ENCODE assay signal across 18 mouse cellular contexts in the genomic region with DNA sequence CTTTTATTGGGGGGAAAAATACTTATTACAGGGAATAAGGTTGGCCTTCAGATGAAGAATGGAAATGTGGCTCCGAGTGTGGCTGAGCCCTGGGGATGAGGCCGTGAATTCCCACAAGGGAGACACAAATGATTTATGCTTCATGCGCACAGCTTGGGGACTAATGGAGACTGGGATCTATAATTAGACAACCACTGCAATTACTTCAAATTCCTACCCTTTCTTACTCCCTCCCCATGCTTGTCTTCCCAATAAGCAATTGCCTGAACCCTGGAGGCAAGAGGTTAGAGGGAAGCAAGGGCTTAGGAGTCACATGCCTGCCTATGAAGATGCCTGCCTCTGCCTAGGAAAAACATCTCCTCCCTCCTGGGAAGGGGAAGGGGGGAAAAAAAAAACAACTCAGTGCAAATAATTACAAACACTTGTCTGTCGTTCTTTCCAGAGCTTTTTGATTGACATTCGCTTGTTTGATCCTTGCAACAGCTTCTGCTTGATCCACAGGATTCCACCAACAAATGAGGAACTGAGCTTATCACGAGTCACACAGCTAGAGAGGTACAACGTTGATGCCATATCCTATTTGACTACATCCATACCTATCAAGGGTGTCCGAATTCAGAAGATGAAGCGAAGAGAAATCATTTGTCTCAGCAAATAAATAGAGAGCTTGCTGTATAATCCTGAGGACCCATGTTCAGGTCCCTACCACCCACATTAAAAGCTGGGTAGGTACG.
DNase-seq lines count a peak whose midpoint lies in the region; ATAC-seq lines count a peak whose summit lies in the region.
"Had no signal": no experiment of that assay in that cellular context is flagged by ENCODE, and none has a peak within 500 bp of the region (broad histone marks: within the 10 kb centered on the region; RNA-seq: fewer than 3 reads in every experiment).

No protein-coding gene starts in this region.

- DNase-seq in kidney, postnatal 10 days: no peak
- peak; percentile 52 for DNase-seq in embryo, embryonic 11 days
- no peak for DNase-seq in adrenal gland, postnatal 36 days
- no peak for DNase-seq in left cerebral cortex, postnatal 25 days (ENCODE audit: low spot score in 2 of 2)
- DNase-seq: cerebellum, postnatal 14 days; gastrocnemius, adult 2 months; left cerebral cortex, postnatal 4 days; lung, adult 2 months; right cerebral cortex, postnatal 25 days had no signal

- 0 out of 2 replicates have a peak overlapping the region, but pooled peaks have one; percentile 13 for H3K4me2 ChIP-seq in kidney, embryonic 14.5 days (replicated peaks; ENCODE audit: low read depth, low read length)
- H3K4me2 ChIP-seq in forebrain, embryonic 15.5 days (replicated peaks): no peak overlapping the region
- no peak overlapping the region for H3K4me2 ChIP-seq in neural tube, embryonic 15.5 days
- H3K4me2 ChIP-seq: embryonic facial prominence, embryonic 12.5 days; liver, embryonic 11.5 days; midbrain, embryonic 12.5 days had no signal

- H3K4me1 ChIP-seq in kidney, embryonic 14.5 days (ENCODE audit: control insufficient read depth, insufficient read depth, low read length): peaks cover 40% of the 10 kb centered on the region
- H3K4me1 ChIP-seq in forebrain, embryonic 15.5 days: peaks cover 39% of the 10 kb centered on the region
- H3K4me1 ChIP-seq in neural tube, embryonic 15.5 days: peaks cover 40% of the 10 kb centered on the region

- H3K36me3 ChIP-seq in kidney, embryonic 14.5 days (ENCODE audit: control insufficient read depth, insufficient read depth, low read length): no peaks in the 10 kb centered on the region
- H3K36me3 ChIP-seq in forebrain, embryonic 15.5 days: no peaks in the 10 kb centered on the region
- no peaks in the 10 kb centered on the region for H3K36me3 ChIP-seq in neural tube, embryonic 15.5 days
- H3K36me3 ChIP-seq: embryonic facial prominence, embryonic 12.5 days; G1E; midbrain, embryonic 12.5 days had no signal

- ATAC-seq in kidney, embryonic 14.5 days (ENCODE audit: low FRiP score, low TSS enrichment): peak; percentile 3; the same call in 1 of the 2 replicates
- ATAC-seq in forebrain, embryonic 15.5 days (replicated peaks): 0 out of 2 replicates have a peak, but pooled peaks have one; percentile 17
- ATAC-seq in neural tube, embryonic 15.5 days (ENCODE audit: low FRiP score): no peak

- H3K9ac ChIP-seq in kidney, embryonic 14.5 days (ENCODE audit: low read depth, low read length): no peak overlapping the region
- H3K9ac ChIP-seq in forebrain, embryonic 15.5 days (replicated peaks): no peak overlapping the region; the same call in 1 of the 2 replicates
- no peak overlapping the region for H3K9ac ChIP-seq in neural tube, embryonic 15.5 days (replicated peaks)
- H3K9ac ChIP-seq: embryonic facial prominence, embryonic 12.5 days; midbrain, embryonic 12.5 days had no signal

- H3K9me3 ChIP-seq in kidney, embryonic 14.5 days (ENCODE audit: control insufficient read depth, low read length): no peaks in the 10 kb centered on the region
- H3K9me3 ChIP-seq in forebrain, embryonic 15.5 days: no peaks in the 10 kb centered on the region
- no peaks in the 10 kb centered on the region for H3K9me3 ChIP-seq in neural tube, embryonic 15.5 days (replicated peaks)
- H3K9me3 ChIP-seq: embryonic facial prominence, embryonic 12.5 days; midbrain, embryonic 12.5 days had no signal

- 40% methylated on average over 10 of the region's 10 CpGs for WGBS in kidney, embryonic 14.5 days
- WGBS in forebrain, embryonic 15.5 days: 54% methylated on average over 10 of the region's 10 CpGs
- WGBS in neural tube, embryonic 15.5 days: 53% methylated on average over 10 of the region's 10 CpGs

- H3K27ac ChIP-seq in kidney, embryonic 14.5 days (ENCODE audit: low read depth, low read length): no peak overlapping the region
- 0 out of 2 replicates have a peak overlapping the region, but pooled peaks have one; percentile 12 for H3K27ac ChIP-seq in forebrain, embryonic 15.5 days (replicated peaks)
- 0 out of 2 replicates have a peak overlapping the region, but pooled peaks have one; percentile 10 for H3K27ac ChIP-seq in neural tube, embryonic 15.5 days (replicated peaks)
- H3K27ac ChIP-seq: embryonic facial prominence, embryonic 12.5 days; gastrocnemius, adult 2 months; macrophage; midbrain, embryonic 12.5 days; stomach, postnatal 0 days had no signal

- no peak overlapping the region for H3K4me3 ChIP-seq in kidney, embryonic 14.5 days (ENCODE audit: low read length)
- H3K4me3 ChIP-seq in forebrain, embryonic 15.5 days: no peak overlapping the region
- H3K4me3 ChIP-seq in neural tube, embryonic 15.5 days (replicated peaks): no peak overlapping the region
- H3K4me3 ChIP-seq: embryonic facial prominence, embryonic 12.5 days; gastrocnemius, adult 2 months; midbrain, embryonic 12.5 days had no signal

- H3K27me3 ChIP-seq in kidney, embryonic 14.5 days (ENCODE audit: control insufficient read depth, insufficient read depth, low read length): peaks cover 3% of the 10 kb centered on the region; the same call in 1 of the 2 replicates
- H3K27me3 ChIP-seq in forebrain, embryonic 15.5 days: no peaks in the 10 kb centered on the region
- H3K27me3 ChIP-seq in neural tube, embryonic 15.5 days (replicated peaks): no peaks in the 10 kb centered on the region
- H3K27me3 ChIP-seq: embryonic facial prominence, embryonic 12.5 days; midbrain, embryonic 12.5 days had no signal

- intact Hi-C loops in left cerebral cortex, postnatal 25 days (cut with DNase I): no loop called here
